Mouse (Mus musculus): ENCODE measurements around the gene Ldha.

- TF ChIP-seq POLR2A (IDR thresholded peaks at IDR 0.05; ENCODE audit: borderline replicate concordance, extremely low read depth, low read depth, low read length) (no peak), CTCF (IDR thresholded peaks at IDR 0.05; ENCODE audit: insufficient read depth, low read length) (no peak)
These were observed 45.0 kb upstream of the Ldha start for GRCm38 (mm10) chr7:46796206-46796679.

Data from lung, adult 2 months (tissue).